In genomic region chr5:45534319-45535098, GRCm38 (mm10) we compare ENCODE assay signal across 9 mouse cellular contexts. TPM values are rescaled to one million over a fixed set of nuclear protein-coding genes. Genes with fewer than 3 reads are reported as not detected.
DNase-seq lines count a peak whose midpoint lies in the region; ATAC-seq and TF ChIP-seq lines count a peak whose summit lies in the region.
"Had no signal": no experiment of that assay in that cellular context is flagged by ENCODE, and none has a peak within 500 bp of the region (broad histone marks: within the 10 kb centered on the region; RNA-seq: fewer than 3 reads in every experiment).

No protein-coding gene starts in this region.

- no peaks in the 10 kb centered on the region for H3K27me3 ChIP-seq in forebrain, embryonic 14.5 days (replicated peaks; ENCODE audit: control insufficient read depth, insufficient read depth, low read length)
- H3K27me3 ChIP-seq in hindbrain, embryonic 14.5 days (ENCODE audit: control insufficient read depth, insufficient read depth, low read length): no peaks in the 10 kb centered on the region
- no peaks in the 10 kb centered on the region for H3K27me3 ChIP-seq in lung, postnatal 0 days (replicated peaks; ENCODE audit: insufficient read depth, low read length)
- H3K27me3 ChIP-seq: limb, embryonic 15.5 days had no signal

- peak; percentile 67 for TF ChIP-seq CTCF in lung, postnatal 0 days (IDR thresholded peaks at IDR 0.05)

- no peak overlapping the region for H3K4me3 ChIP-seq in forebrain, embryonic 14.5 days (ENCODE audit: low read depth, low read length)
- no peak overlapping the region for H3K4me3 ChIP-seq in hindbrain, embryonic 14.5 days (replicated peaks; ENCODE audit: low read length)
- no peak overlapping the region for H3K4me3 ChIP-seq in lung, postnatal 0 days (ENCODE audit: low read depth, low read length)
- H3K4me3 ChIP-seq: limb, embryonic 15.5 days had no signal

- 6% methylated on average over 15 of the region's 17 CpGs for WGBS in forebrain, embryonic 14.5 days
- WGBS in hindbrain, embryonic 14.5 days: 9% methylated on average over 15 of the region's 17 CpGs
- WGBS in lung, postnatal 0 days: 8% methylated on average over 15 of the region's 17 CpGs

- DNase-seq in MEL-GATA-1-ER (ENCODE audit: extremely low read depth, low read depth): peak; percentile 30
- DNase-seq in c-Kit-positive CD71-positive TER-119-positive erythroid progenitor cells, embryonic 14.5 days (ENCODE audit: low spot score): peak; percentile 18
- peak; percentile 71 for DNase-seq in forebrain, embryonic 14.5 days (ENCODE audit: low spot score)
- peak; percentile 52 for DNase-seq in hindbrain, embryonic 14.5 days (ENCODE audit: low spot score)
- peak; percentile 57 to 68 for DNase-seq in layer of hippocampus, postnatal 14 days (ENCODE audit: low spot score in 2 of 2)
- peak; percentile 32 for DNase-seq in lung, postnatal 0 days (ENCODE audit: low spot score)
- peak; percentile 77 for DNase-seq in retina, embryonic 14.5 days (ENCODE audit: low spot score)
- peak; percentile 76 for DNase-seq in yolk sac, embryonic 10.5 days (ENCODE audit: low spot score)

- TF ChIP-seq EP300 in lung, postnatal 0 days (IDR thresholded peaks at IDR 0.05): no peak

- peak; percentile 89 for ATAC-seq in forebrain, embryonic 14.5 days
- peak; percentile 76 for ATAC-seq in hindbrain, embryonic 14.5 days (ENCODE audit: low FRiP score)
- peak; percentile 67 for ATAC-seq in lung, postnatal 0 days

- no peaks in the 10 kb centered on the region for H3K9me3 ChIP-seq in forebrain, embryonic 14.5 days (replicated peaks; ENCODE audit: control insufficient read depth, low read length)
- no peaks in the 10 kb centered on the region for H3K9me3 ChIP-seq in hindbrain, embryonic 14.5 days (ENCODE audit: control insufficient read depth, low read length)
- no peaks in the 10 kb centered on the region for H3K9me3 ChIP-seq in lung, postnatal 0 days (ENCODE audit: low read length)
- H3K9me3 ChIP-seq: limb, embryonic 15.5 days had no signal

- H3K4me2 ChIP-seq in forebrain, embryonic 14.5 days (ENCODE audit: low read length): no peak overlapping the region
- H3K4me2 ChIP-seq in hindbrain, embryonic 14.5 days (replicated peaks): no peak overlapping the region
- H3K4me2 ChIP-seq in lung, postnatal 0 days (replicated peaks; ENCODE audit: low read depth, low read length): no peak overlapping the region
- H3K4me2 ChIP-seq: limb, embryonic 15.5 days had no signal

- no peaks in the 10 kb centered on the region for H3K4me1 ChIP-seq in forebrain, embryonic 14.5 days (ENCODE audit: control insufficient read depth, insufficient read depth, low read length)
- no peaks in the 10 kb centered on the region for H3K4me1 ChIP-seq in hindbrain, embryonic 14.5 days (replicated peaks; ENCODE audit: control insufficient read depth, insufficient read depth, low read length)
- no peaks in the 10 kb centered on the region for H3K4me1 ChIP-seq in lung, postnatal 0 days (ENCODE audit: insufficient read depth, low read depth, low read length)
- H3K4me1 ChIP-seq: limb, embryonic 15.5 days had no signal

- peak overlapping the region; percentile 10; the same call in 1 of the 2 replicates for H3K9ac ChIP-seq in forebrain, embryonic 14.5 days (ENCODE audit: low read length)
- H3K9ac ChIP-seq in hindbrain, embryonic 14.5 days: no peak overlapping the region
- H3K9ac ChIP-seq in lung, postnatal 0 days (replicated peaks; ENCODE audit: low read depth): 0 out of 2 replicates have a peak overlapping the region, but pooled peaks have one; percentile 8
- H3K9ac ChIP-seq: limb, embryonic 15.5 days had no signal

- H3K36me3 ChIP-seq in forebrain, embryonic 14.5 days (ENCODE audit: control insufficient read depth, insufficient read depth, low read length): peaks cover 21% of the 10 kb centered on the region
- peaks cover 21% of the 10 kb centered on the region for H3K36me3 ChIP-seq in hindbrain, embryonic 14.5 days (replicated peaks; ENCODE audit: control insufficient read depth, insufficient read depth)
- H3K36me3 ChIP-seq in lung, postnatal 0 days (ENCODE audit: insufficient read depth, low read length): peaks cover 4% of the 10 kb centered on the region; the same call in 1 of the 2 replicates

- no peak overlapping the region for H3K27ac ChIP-seq in forebrain, embryonic 14.5 days (ENCODE audit: low read depth, low read length)
- H3K27ac ChIP-seq in hindbrain, embryonic 14.5 days: no peak overlapping the region
- H3K27ac ChIP-seq in lung, postnatal 0 days (ENCODE audit: low read length): no peak overlapping the region
- H3K27ac ChIP-seq: limb, embryonic 15.5 days had no signal

RNA-seq across cellular contexts. Expression of gene Med28, which starts 14.5 kb away (rescaled TPM):
- 342 and 363 TPM in 2 replicates for polyA plus RNA-seq in forebrain, embryonic 14.5 days (2014; fragmentation: Nextera tagmentation; extraction: Ambion mirVana)
- 251 and 253 TPM in 2 replicates for polyA plus RNA-seq in hindbrain, embryonic 14.5 days (2014; fragmentation: Nextera tagmentation; extraction: Ambion mirVana)
- 10 to 100 TPM; 75.4 to 82.8 TPM for total RNA-seq in layer of hippocampus, postnatal 14 days (2021)
- polyA plus RNA-seq in lung, postnatal 0 days (2015; fragmentation: Nextera tagmentation; extraction: Ambion mirVana): 182 and 185 TPM in 2 replicates

RNA-seq across cellular contexts. Expression of gene Lap3, which starts 41.3 kb away (rescaled TPM):
- polyA plus RNA-seq in forebrain, embryonic 14.5 days (2014; fragmentation: Nextera tagmentation; extraction: Ambion mirVana): 43.6 and 44.6 TPM in 2 replicates
- polyA plus RNA-seq in hindbrain, embryonic 14.5 days (2014; fragmentation: Nextera tagmentation; extraction: Ambion mirVana): 35.3 and 38.6 TPM in 2 replicates
- 10 to 100 TPM; 45.8 to 51.5 TPM for total RNA-seq in layer of hippocampus, postnatal 14 days (2021)
- polyA plus RNA-seq in lung, postnatal 0 days (2015; fragmentation: Nextera tagmentation; extraction: Ambion mirVana): 48.7 and 60.8 TPM in 2 replicates

Comparison
In these comparisons a context has a peak if more than half of its experiments do, and no peak if none do; other contexts are left out.
1. DNase-seq: peak in every context shown above with its lines; median percentile 77 in retina, embryonic 14.5 days; 76 in yolk sac, embryonic 10.5 days; 71 in forebrain, embryonic 14.5 days; 62 in layer of hippocampus, postnatal 14 days; 52 in hindbrain, embryonic 14.5 days; 32 in lung, postnatal 0 days; 30 in MEL-GATA-1-ER; 18 in c-Kit-positive CD71-positive TER-119-positive erythroid progenitor cells, embryonic 14.5 days.